Mouse (Mus musculus) spleen, adult 2 months (tissue): ENCODE results near the gene Atp13a4. TPM values are rescaled to one million over a fixed set of nuclear protein-coding genes. Genes with fewer than 3 reads are reported as not detected.

ENCODE experiments used
- DNase-seq, 2 experiments: peaks; one replicate each; pipeline versions ENCODE4 v3.0.0 to v3.0.0-alpha.2; 2012 to 2021; ENCODE audit warnings: low spot score in 2 of 2, low read depth in 1 of 2
- H3K27ac ChIP-seq: fragments of 200-500 bp; 2 replicates; pipeline ENCODE4 v1.5.1; 2012; ENCODE audit warnings: low read length, inconsistent platforms; ENCODE audit not compliant: insufficient read depth
- H3K27me3 ChIP-seq: fragments of 200-500 bp; 2 replicates; pipeline ENCODE4 v1.6.1; 2012; ENCODE audit warnings: mild to moderate bottlenecking, moderate library complexity, low read length, inconsistent platforms; ENCODE audit not compliant: control insufficient read depth, insufficient read depth
- H3K36me3 ChIP-seq: fragments of 200-500 bp; 2 replicates; pipeline ENCODE4 v1.6.1; 2012; ENCODE audit warnings: mild to moderate bottlenecking, low read length, inconsistent platforms; ENCODE audit not compliant: control insufficient read depth, insufficient read depth
- H3K4me1 ChIP-seq: fragments of 200-500 bp; 2 replicates; pipeline ENCODE4 v1.6.1; 2011; ENCODE audit warnings: inconsistent platforms; ENCODE audit not compliant: control insufficient read depth, insufficient read depth, insufficient read length
- H3K4me3 ChIP-seq: fragments of 200-500 bp; 2 replicates; pipeline ENCODE4 v1.5.1; 2011; ENCODE audit warnings: mild to moderate bottlenecking, inconsistent platforms; ENCODE audit not compliant: insufficient read depth, insufficient read length; ENCODE audit errors: extremely low read depth
- CTCF ChIP-seq: fragments of 200-500 bp; IDR thresholded peaks from 2 replicates; pipeline ENCODE4 v1.5.1; 2011; ENCODE audit warnings: mild to moderate bottlenecking, inconsistent platforms; ENCODE audit not compliant: insufficient read depth, insufficient read length, insufficient replicate concordance; ENCODE audit errors: extremely low read depth
- POLR2A ChIP-seq: fragments of 200-500 bp; IDR thresholded peaks from 2 replicates; pipeline ENCODE4 v1.6.1; 2011; ENCODE audit warnings: low read depth, low read length, inconsistent platforms
- WGBS: fragments of 180-500 bp; shearing (Covaris S2); methylation state at CpG from one replicate; pipeline ENCODE4 v1.1.7; 2018; 5-methylcytosine and 5-hydroxymethylcytosine counted together
- polyA plus RNA-seq: library from polyadenylated mRNA; depleted of rRNA; stranded (reverse); fragments of >200 nt; gene quantifications from 2 replicates; pipeline ENCODE4 v1.2.3, GENCODE M21; 2012

The Atp13a4 gene
- polyA plus RNA-seq, 1 experiment: not detected

- Histone ChIP-seq H3K27me3 (no peaks in the 10 kb centered on the region), H3K36me3 (no peaks in the 10 kb centered on the region), H3K27ac (no peak overlapping the region), H3K4me1 (no peaks in the 10 kb centered on the region), H3K4me3 (no peak overlapping the region)
- WGBS: 37% methylated on average over 3 of the region's 3 CpGs
- no peak for DNase-seq
- no peak for TF ChIP-seq POLR2A
- no peak for TF ChIP-seq CTCF
Observed at GRCm38 (mm10) chr16:29451706-29452105, 93.0 kb downstream of the Atp13a4 start.

DNA sequence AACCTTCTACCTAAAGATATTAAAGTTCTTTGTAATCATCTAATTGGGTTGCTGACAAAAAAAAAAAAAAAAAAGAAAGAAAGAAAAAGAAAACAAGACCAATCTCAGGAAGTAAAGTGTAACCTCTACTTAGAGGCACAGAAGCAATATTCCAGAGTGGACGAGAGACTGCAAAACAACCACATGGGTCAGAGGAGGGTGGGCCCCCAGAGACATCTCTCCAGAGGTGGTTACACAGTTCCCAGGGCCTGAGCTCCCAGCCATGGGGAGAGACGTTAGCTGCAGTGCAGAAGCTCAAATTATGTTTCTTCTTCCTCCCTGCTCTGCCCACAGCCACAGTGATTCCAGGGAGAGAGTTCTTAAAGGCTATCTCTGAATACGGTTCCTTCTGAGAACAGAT, 102.5 kb downstream of the Atp13a4 start:
- H3K4me1 ChIP-seq: no peaks in the 10 kb centered on the region
- TF ChIP-seq POLR2A (no peak), CTCF (no peak)
- no peak for DNase-seq
- no peaks in the 10 kb centered on the region for H3K27me3 ChIP-seq
- H3K36me3 ChIP-seq: no peaks in the 10 kb centered on the region
- H3K4me3 ChIP-seq: no peak overlapping the region
- WGBS: 57% methylated on average over 3 of the region's 3 CpGs
- H3K27ac ChIP-seq: no peak overlapping the region

GRCm38 (mm10) chr16:29441405-29441985, 103.2 kb downstream of the Atp13a4 start:
- no peaks in the 10 kb centered on the region for H3K36me3 ChIP-seq
- no peak overlapping the region for H3K4me3 ChIP-seq
- no peaks in the 10 kb centered on the region for H3K27me3 ChIP-seq
- no peak for DNase-seq
- TF ChIP-seq CTCF: no peak
- no peak for TF ChIP-seq POLR2A
- 73% methylated on average over 10 of the region's 10 CpGs for WGBS
- no peaks in the 10 kb centered on the region for H3K4me1 ChIP-seq
- H3K27ac ChIP-seq: no peak overlapping the region

- no peaks in the 10 kb centered on the region for H3K4me1 ChIP-seq
- H3K27ac ChIP-seq: no peak overlapping the region
- DNase-seq: no peak
- no peak overlapping the region for H3K4me3 ChIP-seq
- 59% methylated on average over 5 of the region's 5 CpGs for WGBS
- no peaks in the 10 kb centered on the region for H3K36me3 ChIP-seq
- H3K27me3 ChIP-seq: no peaks in the 10 kb centered on the region
- TF ChIP-seq CTCF (no peak), POLR2A (no peak)
Observed at GRCm38 (mm10) chr16:29438045-29438444, 106.6 kb downstream of the Atp13a4 start.

DNA sequence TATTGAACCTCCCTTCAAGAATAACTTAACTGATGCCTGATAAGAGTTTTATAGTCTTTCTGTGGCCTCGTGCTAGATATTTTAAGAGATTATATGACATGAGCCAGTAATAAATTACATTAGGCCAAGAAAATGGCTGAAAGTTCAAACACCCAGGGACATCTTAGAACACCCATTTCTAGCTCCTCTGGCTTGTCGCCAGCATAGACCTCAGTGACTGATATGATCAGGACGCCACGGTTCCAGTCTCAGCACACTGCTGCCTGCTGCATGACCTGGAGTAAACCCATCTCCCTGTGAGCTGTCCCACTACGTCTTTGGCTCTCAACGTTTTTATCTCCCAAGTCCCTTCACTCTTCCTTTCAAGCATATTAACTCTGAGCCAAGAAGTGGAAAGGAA, 108.9 kb downstream of the Atp13a4 start:
- Histone ChIP-seq H3K36me3 (no peaks in the 10 kb centered on the region), H3K4me3 (no peak overlapping the region), H3K27me3 (no peaks in the 10 kb centered on the region), H3K4me1 (no peaks in the 10 kb centered on the region), H3K27ac (no peak overlapping the region)
- DNase-seq: no peak
- 61% methylated on average over 6 of the region's 6 CpGs for WGBS
- no peak for TF ChIP-seq CTCF
- no peak for TF ChIP-seq POLR2A

GRCm38 (mm10) chr16:29434712-29435111, 110.0 kb downstream of the Atp13a4 start:
- Histone ChIP-seq H3K27ac (no peak overlapping the region), H3K4me1 (no peaks in the 10 kb centered on the region), H3K36me3 (no peaks in the 10 kb centered on the region), H3K4me3 (no peak overlapping the region), H3K27me3 (no peaks in the 10 kb centered on the region)
- no peak for TF ChIP-seq CTCF
- TF ChIP-seq POLR2A: no peak
- WGBS: 17% methylated on average over 5 of the region's 5 CpGs
- no peak for DNase-seq

DNA sequence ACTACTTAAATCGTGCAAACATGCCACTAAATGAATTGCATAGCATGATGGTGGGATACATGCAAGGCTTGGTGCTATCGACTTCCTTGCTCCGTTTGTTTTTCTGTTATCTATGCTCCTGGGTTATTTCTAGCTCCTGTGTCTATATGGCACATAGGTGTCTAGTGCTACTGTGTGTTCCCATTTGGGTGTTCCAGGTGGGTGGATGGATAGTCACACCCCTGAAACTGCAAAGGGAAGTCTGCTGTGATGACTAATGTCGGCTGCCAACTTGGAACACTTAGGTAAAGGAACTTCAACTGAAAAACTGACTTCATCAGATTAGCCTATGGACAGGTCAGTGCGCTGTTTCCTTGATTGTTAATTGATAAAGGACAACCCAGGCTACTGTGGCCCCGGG, 129.8 kb downstream of the Atp13a4 start:
- 88% methylated on average over 6 of the region's 6 CpGs for WGBS
- DNase-seq: no peak
- no peak overlapping the region for H3K4me3 ChIP-seq
- TF ChIP-seq CTCF: no peak
- no peak for TF ChIP-seq POLR2A
- H3K36me3 ChIP-seq: no peaks in the 10 kb centered on the region
- no peaks in the 10 kb centered on the region for H3K4me1 ChIP-seq
- H3K27me3 ChIP-seq: no peaks in the 10 kb centered on the region
- no peak overlapping the region for H3K27ac ChIP-seq

GRCm38 (mm10) chr16:29407319-29407718, 137.3 kb downstream of the Atp13a4 start:
- Histone ChIP-seq H3K27me3 (no peaks in the 10 kb centered on the region), H3K36me3 (no peaks in the 10 kb centered on the region), H3K27ac (no peak overlapping the region), H3K4me1 (no peaks in the 10 kb centered on the region), H3K4me3 (no peak overlapping the region)
- WGBS: 92% methylated on average over 10 of the region's 10 CpGs
- TF ChIP-seq POLR2A (no peak), CTCF (no peak)
- no peak for DNase-seq
